Mouse (Mus musculus) layer of hippocampus, adult 18-20 months (tissue): Measurements from ENCODE around the gene 4930579F01Rik. TPM values are rescaled to one million over a fixed set of nuclear protein-coding genes. Genes with fewer than 3 reads are reported as not detected.

Source experiments
- DNase-seq, 2 experiments: peaks; one replicate each; pipeline ENCODE4 v3.0.0; 2022; ENCODE audit warnings: low spot score in 2 of 2
- total RNA-seq, 2 experiments: library from RNA; stranded (reverse); gene quantifications; 2 replicates each; pipeline ENCODE4 v1.2.3; 2021

The 4930579F01Rik gene
- total RNA-seq, 2 experiments from 2014 or later: not detected

DNA sequence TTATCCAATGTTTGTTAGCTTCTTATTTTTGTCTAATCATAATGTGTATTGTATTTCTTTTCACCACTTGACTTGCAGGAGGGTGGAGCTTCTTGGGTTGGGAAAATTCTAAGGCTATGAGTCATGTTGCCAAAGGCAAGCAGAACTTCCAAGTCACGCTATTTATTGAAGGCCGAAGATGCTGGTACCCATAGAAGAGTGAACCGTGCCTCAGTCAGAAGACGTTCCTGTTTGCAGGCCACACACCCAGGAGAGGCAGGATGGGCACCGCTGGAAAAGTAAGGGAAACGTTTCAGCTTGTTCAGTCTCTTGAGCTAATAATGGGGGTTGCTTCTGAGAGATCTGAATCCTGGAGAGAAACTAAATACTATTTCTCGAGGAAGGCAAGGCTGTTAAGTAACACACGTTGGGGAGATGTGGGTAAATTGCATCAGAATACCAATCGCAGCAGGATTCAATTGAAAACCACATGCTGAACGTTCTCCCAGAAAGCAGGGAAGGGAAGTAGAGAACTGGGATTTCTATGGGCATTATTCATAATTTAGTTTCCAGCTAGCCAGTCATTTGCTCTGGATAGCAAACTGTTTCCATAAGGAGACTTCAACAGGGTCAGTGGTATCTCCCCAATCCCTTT lies 24.1 kb upstream of the 4930579F01Rik start, which contains the start of gene Adh7:
Gene Adh7 (plus strand): TSS at position 130 of the 634 bp plus-strand sequence.
- DNase-seq: no peak

DNA sequence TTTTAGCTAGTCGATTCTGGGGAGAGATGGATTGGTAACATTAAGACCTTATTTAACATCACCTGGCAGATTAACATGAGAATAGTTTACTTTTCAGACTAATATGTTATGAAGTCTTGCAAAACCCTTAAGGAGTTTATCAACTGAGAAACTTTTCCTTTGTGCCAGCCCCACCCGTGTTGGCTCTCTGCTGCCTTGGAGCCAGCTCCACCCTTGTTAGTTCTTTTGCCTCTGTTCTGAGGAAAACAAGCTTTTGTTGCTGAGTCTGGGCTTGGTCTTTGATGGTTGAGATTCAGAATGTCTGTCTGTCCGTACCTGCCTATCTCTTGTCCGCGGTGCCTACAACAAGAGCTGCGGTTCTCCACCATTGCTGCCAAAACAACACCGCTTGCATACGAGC lies 22.5 kb upstream of the 4930579F01Rik start:
- no peak for DNase-seq

GRCm38 (mm10) chr3:138215395-138215989 lies 21.9 kb upstream of the 4930579F01Rik start:
- DNase-seq: no peak

DNA sequence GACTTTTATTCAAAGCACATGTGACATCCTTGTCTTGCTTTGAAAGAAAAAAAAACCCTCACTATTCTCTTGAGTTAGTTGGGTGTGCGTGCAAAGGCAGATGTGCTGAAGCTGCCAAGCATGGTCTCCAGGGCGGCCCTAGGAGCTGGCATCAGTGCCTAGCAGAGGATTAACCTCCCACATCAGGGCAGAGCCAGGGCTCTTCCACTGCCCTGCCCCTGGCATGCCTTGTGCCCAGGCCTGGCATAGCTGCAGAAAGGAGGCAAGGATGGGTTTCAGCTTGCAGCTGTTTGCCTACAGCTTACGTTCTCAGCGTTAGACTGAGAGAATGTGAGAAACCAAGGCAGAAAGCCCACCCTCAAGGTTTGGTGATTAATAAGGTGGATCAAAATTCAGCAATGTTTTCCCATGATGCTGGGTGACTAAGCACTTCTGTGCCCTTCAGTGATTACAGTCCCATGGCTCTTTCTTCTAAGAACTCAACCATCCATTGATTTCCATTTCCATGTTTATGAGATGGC lies 18.9 kb upstream of the 4930579F01Rik start:
- DNase-seq: no peak

DNA sequence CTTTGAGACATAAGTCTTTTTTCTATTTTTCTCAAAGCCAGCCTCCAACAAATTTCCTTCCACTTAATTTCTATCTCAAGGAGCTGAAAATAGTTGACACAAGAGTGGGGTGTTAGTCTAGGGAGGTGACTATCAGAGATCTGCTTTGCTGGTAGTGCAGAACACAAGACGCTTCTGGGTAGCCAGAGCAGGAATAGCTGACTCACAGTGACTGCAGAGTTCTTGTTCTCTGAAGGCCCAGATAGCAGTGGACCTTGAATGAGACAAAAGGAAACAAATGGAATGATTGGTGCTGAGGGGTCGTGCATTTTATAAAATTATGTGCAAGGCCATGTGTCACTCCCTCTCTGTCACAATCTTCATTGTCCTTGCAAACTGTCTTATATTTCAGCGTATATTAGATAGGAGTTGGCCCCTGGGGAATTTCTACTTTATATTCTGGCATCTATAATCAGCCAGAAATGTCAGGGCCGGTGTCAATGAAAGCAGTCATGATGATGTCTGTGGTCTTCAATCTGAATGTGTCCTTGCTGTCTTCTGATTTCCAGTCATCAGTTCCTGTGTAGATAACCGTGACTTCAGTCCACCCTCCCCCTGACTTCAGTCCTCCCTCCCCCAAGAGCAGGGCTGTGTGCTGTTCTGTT lies 16.9 kb upstream of the 4930579F01Rik start:
- no peak for DNase-seq

DNA sequence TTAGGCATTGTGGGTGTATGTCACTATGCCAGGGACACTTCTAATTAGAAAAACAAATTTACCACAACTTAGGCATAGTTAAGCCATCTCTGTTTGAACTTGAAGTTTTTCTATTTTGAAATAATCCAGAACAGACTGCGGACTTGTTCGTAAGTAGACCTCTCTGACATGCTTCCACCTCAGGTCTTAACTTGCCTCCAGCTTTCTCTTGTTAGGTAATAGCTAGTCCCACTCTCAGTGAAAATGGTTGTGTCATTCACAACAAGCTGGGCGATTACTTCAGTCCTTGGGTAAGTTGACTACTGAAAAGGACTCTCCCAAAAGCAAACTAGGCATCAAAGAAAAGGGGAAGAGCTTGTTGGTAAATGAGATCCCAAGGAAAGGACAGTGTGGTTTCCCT lies 15.2 kb upstream of the 4930579F01Rik start:
- DNase-seq: no peak

DNA sequence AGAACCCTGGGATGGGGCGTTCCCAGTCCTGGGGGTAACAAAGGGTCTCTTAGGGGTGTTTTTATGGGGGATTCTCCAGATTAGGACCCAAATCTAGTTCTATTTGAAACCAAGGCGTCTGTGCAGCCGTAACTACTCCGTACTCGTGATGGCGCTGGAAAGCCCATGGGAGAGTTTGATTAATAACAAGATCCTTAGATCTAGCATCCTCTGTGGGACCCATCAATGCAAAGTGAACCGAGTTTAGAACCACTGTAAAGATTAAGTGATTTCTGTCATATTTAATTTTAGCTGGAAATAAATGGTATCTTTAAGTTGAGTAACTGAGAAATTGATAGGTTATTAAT lies 5.1 kb upstream of the 4930579F01Rik start:
- no peak for DNase-seq

GRCm38 (mm10) chr3:138197973-138198721 lies 4.5 kb upstream of the 4930579F01Rik start:
- peak; percentile 75 to 96 for DNase-seq

DNA sequence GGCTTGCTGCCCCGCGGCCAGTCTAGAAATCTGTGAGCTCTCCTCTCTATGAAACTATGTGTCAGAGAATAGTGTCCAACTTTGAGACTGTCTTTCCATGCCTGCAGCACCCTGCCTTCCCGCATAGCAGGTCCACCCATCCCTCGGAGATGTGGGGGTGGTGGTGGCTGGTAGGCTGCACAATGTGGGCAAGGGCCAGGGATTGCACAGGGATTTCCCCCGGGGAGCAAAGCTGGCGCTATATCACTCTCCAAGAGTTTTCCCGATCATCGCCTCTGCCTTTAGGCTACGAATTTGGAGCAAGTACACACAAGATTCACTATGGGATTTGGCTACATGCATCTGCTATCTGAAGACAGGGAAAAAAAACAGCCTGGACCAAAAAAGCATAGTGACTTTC lies 3.9 kb upstream of the 4930579F01Rik start:
- DNase-seq: no peak

DNA sequence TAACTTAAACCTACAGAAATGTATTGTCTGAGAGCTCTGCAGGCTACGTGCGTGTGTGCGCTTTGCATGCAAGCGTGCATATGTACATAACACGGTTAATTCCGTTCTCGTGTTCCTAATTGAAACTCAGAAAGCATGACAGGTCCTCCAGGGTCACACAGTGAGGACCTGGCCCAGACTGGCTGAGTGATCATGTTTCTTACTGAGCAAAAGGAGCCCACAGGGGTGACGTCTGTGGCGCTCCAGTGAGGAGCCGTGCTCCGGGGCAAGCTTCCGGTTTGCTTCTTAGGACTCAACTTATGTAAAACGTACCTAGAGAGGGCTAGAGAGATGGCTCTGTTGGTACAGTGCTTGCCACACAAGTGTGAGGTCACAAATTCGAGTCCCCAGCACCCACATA lies 3.5 kb upstream of the 4930579F01Rik start:
- no peak for DNase-seq

GRCm38 (mm10) chr3:138192260-138192659 lies 1.4 kb downstream of the 4930579F01Rik start:
- no peak for DNase-seq

DNA sequence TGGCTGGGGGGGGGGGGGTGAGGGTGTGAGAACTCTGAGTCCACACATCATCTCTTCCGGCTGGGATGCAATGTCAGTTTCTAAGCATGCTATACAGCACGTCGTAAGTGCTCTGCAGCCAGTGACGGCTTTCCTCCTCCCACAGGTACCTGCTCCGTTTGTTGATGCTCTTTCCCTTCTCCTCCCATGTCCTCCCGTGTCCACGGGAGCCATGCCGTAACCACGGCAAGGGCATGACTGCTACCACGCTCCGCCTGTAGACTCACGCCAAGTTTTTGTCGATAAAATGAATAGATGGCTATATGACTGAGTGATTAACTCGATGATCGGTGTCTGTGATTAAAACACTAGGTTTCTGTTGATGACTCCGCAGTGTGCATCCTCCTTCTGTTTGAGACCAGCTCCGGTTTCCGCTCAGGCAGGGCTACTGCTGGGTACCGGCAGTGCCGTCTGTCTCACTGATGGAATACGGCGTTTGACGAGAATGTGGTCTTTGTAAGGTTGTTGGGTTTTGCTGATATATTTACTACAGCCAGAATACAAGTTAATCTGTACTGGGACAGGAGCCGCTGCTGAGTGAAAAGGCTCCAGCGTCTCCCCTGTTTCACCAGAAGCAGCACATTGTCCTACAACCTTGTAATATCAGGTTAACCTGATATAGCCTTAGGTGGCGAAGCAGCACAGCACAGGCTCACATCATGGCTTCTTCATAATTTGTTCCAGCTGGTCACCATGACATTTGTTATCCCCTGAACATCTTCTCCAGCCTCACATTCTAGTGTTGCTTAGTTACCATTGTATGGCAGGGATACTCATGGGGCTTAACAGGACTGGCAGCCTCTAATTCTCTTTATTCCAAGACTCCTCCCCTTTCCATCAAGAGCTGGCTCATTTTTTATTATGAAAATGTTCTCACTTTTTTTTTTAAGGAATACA lies 7.4 kb downstream of the 4930579F01Rik start:
- no peak for DNase-seq

- DNase-seq: no peak
These were observed 8.3 kb downstream of the 4930579F01Rik start for GRCm38 (mm10) chr3:138185290-138185689.

- DNase-seq: no peak
These were observed 10.3 kb downstream of the 4930579F01Rik start for GRCm38 (mm10) chr3:138183371-138183770.

GRCm38 (mm10) chr3:138182019-138182418 lies 11.6 kb downstream of the 4930579F01Rik start:
- DNase-seq: no peak

- DNase-seq: no peak
These were observed 18.1 kb downstream of the 4930579F01Rik start for GRCm38 (mm10) chr3:138175551-138175950.

DNA sequence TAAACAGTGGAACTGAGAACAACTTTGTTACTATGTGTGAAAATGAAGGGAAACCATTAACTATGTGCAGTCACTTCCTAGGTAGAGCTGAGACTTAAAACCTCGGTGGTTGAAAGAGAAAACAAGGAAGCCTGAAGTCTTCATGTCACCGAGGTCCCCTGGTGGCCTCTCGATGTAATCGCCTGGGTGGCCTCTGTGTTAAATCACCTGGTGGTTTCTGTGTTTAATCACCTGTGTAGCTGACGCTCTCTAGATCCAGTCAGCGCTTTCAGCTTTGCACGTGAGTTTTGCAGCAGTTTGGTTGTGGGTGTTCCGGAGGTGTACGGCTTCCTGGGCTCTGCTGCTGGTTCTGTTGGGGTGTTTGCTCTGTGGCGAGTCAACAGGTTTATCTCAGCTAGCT lies 20.3 kb downstream of the 4930579F01Rik start:
- no peak for DNase-seq

- no peak for DNase-seq
These were observed 31.0 kb downstream of the 4930579F01Rik start for GRCm38 (mm10) chr3:138162553-138163183.

DNA sequence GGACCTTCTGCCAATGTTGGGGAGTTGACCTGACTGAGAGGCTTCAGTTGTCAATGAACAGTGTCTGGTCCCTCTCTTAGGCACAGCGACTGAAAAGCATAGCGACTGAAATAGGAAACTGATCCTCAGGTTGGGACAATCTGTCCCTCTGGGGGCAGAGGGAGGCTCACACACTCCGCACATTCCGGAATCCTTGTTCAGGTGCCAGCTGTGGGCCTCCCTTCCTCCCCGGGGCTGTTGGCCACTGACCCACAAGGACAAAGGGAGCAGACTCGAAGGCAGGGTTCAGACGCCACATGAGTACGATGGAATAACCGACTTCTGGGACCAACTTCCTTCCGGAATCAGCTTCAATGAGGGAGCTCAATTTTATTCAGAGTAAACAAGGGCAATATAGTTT lies 32.0 kb downstream of the 4930579F01Rik start:
- no peak for DNase-seq

DNA sequence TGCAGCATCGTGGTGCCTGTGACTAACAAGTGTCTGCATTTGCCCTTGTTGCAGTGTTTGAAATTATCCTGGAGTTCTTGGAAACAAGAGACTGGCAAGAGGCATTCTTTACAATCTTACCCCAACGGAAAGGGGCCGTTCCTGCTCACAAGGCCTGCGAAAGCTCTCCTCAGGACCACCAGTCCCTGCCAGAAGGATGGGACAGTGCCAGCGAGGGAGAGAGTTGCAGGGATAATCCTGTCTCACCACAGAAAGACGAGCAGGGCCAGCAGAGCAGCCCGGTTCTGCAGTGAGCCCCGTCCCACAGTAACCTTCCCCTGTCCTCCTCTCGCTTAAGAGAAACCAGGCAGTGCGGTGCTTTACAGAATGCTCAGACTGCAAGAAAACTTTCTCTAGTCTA lies 37.0 kb downstream of the 4930579F01Rik start:
- DNase-seq: no peak
